Mouse (Mus musculus) granulocyte monocyte progenitor cell, adult 5-6 weeks (primary cell): ENCODE measurements around the gene Rps6ka5. TPM values are rescaled to one million over a fixed set of nuclear protein-coding genes. Genes with fewer than 3 reads are reported as not detected.
A peak's percentile ranks its signal among the peaks of the same experiment; 100 is the strongest.

Source experiments
- ATAC-seq: replicated peaks from 2 replicates; pipeline ENCODE4 v1.8.0; 2016; ENCODE audit warnings: mild to moderate bottlenecking, moderate TSS enrichment, inconsistent platforms; ENCODE audit not compliant: poor library complexity, severe bottlenecking
- total RNA-seq, 2 experiments: library from RNA; stranded (forward) in 1 of 2; stranded (reverse) in 1 of 2; fragments of 200-712, 200-1000 nt in 1 of 2; fragments of >200 nt in 1 of 2; fragmentation: Nextera tagmentation in 1 of 2; gene quantifications; 2 replicates each; pipeline ENCODE4 v1.2.3; 2014 to 2017

The Rps6ka5 gene
- total RNA-seq, 2 experiments from 2014 or later, result 24.8 to 34.5 TPM

DNA sequence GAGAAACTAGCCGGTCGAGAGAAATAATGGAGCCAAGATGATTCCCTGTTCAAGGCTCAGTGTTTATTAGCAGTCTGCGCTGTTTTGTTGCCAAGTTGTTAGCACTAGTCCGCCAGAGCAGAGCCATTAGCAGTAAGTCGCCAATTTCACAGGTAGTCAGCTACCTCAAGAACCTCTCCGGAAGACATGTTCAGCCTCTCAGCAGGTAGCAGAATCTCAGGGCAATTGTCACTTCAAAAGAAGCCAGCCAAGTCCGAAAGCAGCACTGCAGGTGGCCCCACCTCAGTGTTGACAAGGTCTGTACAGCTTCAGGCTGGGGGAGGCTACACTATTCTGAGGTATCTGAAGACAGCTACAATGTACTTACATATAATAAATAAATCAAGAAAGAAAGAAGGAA is 1.1 kb upstream of the Rps6ka5 start:
- no peak for ATAC-seq

DNA sequence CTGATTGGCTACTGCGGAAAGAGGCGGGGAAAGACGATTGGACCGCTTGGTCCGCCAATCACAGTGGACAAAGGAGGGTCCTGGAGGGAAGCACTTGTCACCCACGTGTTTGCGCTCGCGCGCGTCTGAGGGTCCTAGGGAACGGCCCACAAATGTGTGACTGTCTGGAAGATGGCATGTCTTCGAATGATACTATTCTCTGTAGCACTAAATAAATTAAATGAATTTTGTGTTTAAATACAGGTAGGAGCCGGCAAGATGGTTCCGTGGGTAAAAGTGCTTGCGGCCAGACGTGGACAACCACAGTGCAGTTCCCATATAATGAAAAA is 1.4 kb downstream of the Rps6ka5 start:
- no peak for ATAC-seq

DNA sequence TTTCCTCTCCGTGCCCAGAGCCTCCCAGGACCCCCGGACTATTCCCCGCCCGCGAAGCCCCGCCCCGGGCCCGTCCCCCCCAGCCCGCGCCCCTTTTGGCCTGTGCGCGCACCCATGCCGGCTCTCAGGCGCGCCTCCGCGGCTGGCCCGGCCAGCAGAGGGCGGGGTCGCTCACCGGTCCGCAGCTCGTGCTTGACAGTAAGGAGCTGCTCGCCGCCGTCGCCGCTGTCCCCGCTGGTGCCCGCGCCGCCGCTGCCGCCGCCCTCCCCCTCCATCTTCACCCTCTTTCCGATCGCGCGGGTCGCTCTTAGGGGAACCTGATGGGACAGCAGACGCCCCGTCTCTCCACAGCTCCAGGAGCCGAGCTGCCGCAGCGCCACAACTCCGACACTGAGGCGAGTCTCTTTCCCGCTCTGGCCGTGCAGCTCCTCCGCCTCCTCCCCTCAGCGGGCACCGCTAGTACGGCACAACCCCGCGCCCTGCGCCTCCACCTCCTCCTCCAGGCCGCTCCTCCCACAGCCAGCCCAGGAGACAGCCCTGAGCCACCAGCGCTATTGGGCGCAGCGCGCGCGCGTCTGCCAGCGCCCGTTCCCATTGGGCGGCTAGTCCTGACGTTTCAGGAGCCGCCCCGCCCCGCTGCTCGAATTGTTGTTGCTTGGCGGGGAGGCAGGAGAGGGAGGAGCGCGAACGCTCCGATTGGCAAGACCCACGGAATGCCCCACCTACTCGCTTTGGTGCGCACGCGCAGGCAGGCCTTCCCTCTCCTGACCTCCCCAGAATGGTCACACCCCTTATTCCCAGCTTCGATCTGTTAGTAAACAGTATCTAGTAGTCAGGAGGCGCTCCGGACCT is 2.0 kb downstream of the Rps6ka5 start:
- ATAC-seq, result peak; percentile 82

DNA sequence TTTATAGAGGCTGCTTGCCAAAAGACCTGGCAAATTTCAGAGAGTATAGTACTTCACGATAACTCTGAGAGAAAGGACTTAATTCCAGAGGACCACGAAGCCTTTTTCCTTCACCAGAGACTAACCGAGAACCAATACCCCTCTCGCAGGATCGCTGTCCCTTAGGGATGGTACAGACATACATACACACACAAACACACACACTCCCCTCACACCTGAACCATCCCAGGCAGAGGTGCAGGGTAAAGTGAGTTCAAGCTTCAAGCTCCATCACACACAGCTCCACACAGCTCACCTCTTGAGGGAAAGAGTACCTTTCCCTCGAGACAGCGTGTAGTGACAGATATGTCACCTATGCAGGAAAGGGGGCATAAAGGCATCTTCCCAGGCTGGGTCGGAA is 2.6 kb downstream of the Rps6ka5 start:
- ATAC-seq, result no peak

DNA sequence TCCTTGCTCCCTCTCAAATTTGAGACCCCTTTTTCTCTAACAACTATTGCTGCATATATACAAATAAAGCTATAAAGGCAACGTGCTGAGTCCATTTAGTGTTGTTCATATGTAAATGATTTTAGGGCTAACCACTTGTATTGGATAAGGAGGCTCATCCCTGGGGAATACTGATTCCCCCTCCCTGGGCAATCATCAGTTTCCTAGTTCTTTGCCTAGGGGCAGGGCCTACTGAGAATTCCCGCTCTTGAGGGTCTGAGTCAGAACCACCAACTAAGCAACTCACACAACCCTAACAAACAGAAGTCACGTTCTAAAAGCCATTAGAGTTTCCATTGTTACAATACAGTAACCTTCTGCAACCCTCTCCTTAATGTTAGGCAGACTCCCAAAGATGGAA is 6.0 kb downstream of the Rps6ka5 start:
- ATAC-seq, result no peak

DNA sequence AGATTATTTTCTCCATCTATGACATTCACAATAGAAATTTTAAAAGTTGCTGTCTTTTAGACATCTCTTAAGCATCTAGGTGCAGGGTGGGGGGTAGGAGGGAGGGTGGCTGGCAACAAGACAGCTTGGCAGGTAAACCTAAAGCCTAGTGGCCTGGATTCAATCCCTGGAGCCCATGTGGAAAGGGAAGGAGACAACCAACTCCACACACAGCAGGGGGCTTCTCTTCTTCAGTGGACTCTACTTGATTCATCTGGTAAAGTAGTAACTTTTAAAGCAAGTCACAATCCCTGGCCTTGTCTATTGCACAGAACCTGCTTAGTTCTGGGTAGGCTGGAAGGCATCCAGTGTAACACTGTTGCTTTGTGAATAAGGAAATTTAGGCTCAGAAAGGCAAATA is 9.3 kb downstream of the Rps6ka5 start:
- ATAC-seq, result no peak

DNA sequence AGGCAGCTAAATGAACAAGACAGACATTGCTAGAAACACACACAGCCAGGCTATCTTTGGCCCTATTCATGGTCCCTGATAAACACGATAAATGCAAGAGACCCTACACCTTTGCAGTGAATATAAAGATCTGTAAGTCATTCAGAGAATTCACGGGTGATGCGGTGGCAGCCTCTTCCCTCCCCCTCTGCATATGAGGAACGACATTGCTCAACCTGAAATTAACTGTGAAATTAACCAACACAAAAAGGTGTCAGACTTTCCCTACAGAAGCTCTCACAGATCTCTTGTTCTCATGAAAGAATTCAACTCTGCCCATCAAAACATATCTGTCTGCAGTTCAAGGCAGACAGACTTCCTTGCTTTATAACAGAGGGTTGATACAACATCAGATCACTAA is 9.8 kb downstream of the Rps6ka5 start:
- ATAC-seq, result peak; percentile 87

DNA sequence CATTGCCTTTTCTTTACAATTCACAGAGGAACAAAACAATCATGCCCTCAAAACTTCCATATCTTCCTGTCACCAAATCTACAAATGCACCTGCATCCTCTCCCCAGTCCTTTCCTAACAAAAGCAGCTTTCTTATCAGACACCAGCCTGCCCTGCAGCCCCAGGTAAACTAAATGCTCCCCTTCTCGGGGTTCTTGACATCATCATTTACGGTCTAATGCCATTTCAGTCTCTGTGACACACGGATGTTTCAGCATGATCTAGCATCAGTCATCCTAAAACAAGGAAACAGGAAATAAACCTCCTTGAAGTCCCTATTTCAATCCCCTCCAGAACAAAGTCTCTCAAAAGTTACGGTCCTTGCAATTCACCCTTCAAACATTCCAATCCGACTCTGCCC is 15.0 kb downstream of the Rps6ka5 start:
- ATAC-seq, result peak; percentile 37

DNA sequence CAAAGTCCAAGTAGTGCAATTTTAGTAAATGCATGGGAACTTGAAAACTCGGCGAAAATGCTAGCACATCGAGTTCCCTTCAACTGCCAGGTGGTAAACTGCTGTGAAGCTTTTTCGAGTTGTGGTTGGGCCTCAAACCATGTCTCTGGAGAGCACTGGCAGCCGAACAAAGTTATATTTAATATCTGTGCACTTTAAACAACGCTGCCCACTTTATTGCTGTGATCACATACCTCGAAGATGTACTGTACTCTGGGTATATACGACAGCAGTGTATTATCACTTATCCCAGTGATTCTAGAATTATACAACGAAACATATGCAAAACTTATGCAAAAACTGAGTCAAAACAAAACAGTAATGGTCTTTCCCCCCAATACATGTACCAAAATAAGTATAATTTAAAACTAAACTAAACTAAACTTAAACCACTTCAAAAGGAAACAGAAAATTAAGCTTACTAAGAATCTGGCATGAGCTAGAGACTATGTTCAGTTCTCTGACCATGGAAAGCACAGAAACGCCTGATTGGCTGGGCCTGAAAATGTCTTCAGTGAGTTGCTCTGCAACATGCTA is 15.6 kb downstream of the Rps6ka5 start:
- ATAC-seq, result no peak; the same call in 1 of the 2 replicates

DNA sequence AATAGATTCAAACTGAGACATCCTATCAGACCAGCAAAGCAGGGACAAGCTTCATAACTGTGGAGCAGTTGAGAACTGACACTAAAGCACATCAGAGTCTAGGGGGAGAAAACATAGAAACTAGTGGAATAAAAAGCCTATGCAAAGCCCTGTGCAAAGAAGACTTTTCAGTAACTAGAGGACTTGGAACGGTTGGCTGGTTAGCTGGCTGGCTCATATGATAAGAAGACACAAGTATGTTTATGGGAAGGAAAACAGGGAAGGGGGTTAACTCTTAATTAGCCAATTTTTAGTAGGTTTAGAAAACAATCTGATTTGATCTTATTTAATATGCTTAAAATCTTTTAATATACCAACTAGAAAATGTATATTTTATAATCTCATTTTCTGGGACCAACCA is 16.4 kb downstream of the Rps6ka5 start:
- no peak for ATAC-seq

DNA sequence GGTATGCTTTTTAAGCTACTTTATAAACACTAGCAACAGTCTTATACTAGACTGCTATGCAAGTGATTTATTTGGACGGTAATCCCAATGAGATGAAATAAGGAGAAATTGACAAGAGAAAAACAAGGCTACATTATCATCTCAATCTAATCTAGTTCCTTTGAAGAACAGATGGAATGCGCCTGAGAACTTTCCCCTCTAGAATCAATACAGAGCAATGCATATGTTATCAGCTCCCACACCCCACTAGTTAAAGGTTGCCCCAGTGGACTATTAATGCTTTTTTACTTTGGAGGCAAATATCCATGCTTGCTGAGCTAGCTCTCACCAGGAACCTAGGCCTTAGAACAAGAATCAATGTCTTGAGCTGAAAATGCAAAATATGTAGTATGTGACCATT is 19.5 kb downstream of the Rps6ka5 start:
- ATAC-seq, result no peak

DNA sequence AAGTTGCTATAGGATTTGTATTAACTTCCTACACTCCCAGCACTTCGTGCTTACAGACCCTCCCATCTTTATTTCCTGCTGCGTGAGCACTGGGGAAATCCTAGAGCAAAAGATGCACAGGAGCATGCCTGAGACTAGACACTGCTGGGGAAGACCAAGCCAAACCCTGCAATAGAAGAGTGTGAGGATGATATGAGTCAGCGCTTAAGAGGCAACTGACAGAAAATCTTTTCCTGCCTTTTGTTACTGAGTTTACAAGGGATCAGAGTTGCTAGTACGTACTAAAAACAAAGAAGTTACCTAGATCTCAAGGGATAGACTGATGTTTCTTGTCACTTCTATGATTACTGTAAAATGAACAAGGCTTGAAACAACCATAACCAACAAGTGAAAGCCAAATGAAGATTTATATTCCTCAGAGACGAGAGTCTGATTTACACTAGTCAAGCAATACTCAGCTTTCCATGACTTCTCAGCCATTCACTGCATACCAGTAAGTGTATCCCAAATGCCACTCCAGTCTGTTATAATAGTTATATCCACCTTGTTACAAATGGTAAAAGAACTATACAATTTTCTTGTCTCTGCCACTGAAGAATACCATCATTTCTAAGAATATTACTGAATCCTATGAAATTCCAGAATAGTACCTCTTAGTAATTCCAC is 21.6 kb downstream of the Rps6ka5 start:
- ATAC-seq, result no peak

DNA sequence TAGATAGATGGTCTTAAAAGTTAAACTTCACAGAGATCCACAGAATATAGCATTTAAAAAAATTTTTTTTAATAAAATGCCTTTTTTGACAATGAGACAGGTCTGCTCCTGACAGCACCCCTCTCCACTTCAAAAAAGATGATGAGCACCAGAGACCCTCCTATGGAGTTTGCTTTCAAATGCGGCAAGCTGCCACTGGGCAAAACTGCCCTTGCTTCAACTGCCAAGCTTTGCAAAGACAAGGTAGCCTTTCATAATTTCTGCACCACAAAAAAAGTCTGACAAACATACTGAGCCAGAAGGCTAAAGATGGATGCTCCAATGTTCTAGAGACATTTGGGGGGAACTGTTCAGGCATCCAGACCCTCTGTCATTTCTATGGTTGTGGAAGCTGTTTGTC is 28.8 kb downstream of the Rps6ka5 start:
- ATAC-seq, result no peak

DNA sequence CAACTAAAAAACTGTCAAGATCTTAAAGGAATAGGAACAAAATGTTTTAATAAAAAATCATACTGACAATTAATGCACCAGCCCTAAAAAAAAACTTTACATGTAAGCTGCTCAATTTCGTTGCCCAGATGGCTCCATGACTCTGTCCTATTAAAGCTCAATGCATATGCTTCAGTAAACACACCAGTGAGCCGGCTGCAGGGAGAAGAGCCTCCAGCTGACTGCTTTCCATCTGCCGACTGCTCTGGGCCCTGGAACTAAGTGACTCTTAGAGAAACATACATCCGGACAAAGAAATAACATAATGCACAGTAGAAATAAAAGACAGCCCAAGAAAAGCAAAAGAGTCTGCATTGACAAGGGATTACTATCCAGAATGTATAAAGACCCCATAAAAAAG is 30.2 kb downstream of the Rps6ka5 start:
- ATAC-seq, result no peak

DNA sequence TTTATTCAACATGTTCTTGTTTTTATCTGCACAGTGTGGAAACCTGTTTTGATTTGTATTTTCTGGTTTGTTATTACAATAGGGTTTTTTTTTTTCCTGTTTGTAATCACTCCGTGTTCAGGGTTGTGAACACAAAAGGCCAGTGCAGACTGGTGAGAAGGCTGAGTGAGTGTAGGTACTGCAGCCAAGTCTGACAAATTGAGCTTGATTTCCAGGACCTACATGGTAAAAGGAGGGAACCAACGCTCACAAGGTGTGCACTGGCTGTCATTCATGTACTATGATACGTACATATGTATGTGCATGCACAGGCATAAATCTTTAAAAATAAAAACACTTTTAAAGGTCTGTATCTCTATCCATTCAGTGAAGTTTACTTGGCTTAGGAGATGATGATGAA is 31.5 kb downstream of the Rps6ka5 start:
- ATAC-seq, result no peak

DNA sequence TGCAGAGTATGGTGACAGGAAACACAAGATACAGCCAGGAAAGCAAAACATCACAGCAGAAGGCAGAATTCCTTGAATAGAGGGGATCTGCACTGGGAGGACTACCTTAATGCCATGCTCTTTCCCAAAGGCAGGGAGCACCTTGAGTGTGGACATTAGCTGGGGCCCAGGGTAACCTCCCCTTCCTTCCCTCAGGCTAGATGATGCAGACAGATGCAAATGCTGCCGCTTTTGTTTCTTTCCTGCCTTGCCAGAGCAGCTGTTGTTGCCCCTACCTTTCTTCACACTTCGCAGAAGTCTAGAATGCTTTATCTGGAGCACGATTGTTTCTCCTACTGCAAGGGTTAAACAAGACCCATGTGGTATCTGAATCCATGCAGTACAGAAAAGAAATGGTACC is 34.6 kb downstream of the Rps6ka5 start:
- ATAC-seq, result no peak

DNA sequence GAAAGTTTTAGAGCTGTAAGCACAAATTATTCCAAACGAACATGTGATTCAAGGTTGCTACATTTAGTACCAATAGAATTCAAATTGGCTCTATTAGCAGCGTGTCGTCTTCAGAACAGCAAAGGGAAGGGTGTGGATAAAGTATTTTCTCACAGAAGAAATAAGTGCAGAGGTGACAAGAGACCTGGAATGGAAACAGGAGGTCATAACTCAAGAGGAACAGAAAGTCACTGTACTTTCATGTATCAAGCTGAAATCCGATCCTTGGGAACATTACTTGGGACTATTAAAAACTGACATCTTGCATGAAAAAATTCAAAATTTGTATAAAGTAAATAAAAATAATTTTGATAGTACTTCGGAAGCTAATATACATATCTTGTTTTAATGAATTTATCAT is 36.3 kb downstream of the Rps6ka5 start:
- no peak for ATAC-seq

DNA sequence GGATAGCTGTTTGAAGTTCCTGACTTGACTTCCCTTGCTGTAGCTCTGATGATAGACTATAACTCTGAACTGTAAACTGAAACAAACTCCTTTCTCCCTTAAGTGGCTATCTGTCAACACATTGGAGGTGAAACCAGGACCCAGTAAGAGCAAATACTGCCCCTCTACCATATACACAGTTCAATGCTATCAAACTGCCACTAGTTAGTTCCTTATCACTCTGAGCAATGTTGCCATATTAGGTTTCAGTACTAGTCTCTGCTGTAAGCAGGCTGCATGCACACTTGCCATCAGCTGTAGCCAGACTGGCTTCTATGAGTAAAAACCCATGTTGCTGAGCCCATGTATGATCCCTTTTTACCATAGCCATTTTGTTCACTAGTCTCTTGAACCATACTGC is 38.6 kb downstream of the Rps6ka5 start:
- ATAC-seq, result no peak

DNA sequence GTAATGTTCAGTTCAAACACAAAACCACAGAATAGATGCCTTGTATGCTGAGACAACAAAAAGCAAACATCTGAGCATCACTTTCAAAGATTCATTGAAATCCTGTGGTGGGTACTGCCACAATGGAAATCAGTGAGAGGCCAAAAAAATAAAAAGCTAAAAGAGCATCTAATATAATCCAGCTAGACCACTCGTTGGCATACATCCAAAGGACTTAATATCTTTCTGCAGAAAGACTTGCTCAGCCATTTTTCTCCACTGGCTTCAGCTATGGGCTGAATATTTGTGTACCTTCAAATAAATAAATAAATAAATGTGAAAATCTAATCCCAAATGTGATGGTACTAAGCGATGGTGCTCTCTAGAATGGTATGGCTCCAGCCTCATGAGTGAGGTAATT is 39.8 kb downstream of the Rps6ka5 start:
- no peak for ATAC-seq

DNA sequence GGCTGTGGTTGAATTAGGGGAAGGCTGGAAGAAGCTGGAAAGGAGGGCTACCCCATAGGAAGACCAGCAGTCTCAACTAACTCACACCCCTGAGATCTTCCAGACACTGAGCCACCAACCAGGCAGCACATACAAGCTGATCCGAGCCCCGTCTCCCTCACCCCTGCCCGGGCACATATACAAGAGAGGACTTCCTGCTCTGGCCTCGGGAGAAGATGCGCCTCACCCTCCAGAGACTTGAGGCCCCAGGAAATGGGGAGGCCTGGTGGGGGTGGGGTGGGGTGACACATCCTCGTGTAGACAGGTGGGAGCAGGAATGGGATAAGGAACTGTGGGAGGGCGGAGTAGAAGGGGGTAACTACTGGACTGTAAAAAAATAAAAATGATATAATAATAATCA is 45.0 kb downstream of the Rps6ka5 start:
- peak; percentile 40 for ATAC-seq

DNA sequence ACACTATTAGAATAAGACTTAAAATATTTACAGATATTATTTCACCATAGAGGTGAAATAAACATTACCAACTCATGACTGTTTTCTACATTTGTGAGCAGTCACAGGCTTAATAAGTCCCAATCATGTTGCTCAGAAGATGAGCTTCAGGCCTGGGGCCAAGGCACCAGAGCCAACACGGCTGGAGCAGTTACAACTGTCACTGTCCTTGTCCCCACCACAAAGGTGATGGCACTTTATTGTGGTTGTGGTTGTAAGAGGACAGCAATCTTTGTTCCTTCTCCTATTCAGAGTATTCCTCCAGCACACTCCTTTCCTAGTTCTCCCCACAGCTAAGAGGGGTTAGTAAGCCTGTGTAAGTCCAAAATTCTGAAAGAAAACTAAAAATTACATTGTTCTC is 45.5 kb downstream of the Rps6ka5 start:
- ATAC-seq, result peak; percentile 59

DNA sequence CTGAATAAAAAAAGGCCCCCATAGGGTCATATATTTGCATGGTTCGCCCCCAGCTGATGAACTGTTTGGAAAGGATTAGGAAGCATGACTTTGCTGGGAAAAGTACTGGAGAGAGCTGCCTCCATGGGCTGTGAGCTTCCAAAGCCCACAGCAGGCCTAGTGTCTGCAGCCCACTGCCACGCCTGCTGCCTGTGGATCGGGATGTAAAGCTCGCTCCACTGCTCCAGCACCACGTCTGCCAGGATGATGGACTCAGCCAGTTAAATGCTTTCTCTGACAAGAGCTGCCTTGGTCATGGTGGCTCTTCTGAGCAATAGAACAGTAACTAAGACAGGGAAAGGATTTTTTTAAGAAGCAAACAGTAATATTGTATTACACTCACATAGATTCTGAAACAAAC is 46.1 kb downstream of the Rps6ka5 start:
- ATAC-seq, result no peak
